Mouse (Mus musculus): Measurements from ENCODE around the gene Prss41.

Gene Prss41

DNA sequence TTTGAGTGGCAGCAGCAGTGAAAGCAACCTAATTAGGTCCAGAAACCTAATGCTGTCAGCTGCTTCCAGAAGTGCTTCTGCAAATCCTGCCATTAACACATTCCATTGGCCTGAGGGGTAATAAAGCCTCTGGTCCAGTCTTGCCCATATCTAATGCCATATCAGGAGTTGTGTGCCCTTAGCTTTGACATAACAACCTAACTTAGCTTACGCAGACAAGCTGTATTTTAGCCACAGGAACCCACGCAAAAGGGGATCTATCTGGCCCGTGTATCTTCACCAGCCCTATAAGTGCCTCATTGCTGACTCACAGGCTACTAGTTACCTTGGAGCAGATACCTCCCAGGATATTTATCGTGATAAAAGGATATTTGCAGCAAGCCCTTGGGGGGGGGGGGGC lies 18.4 kb downstream of the Prss41 start:
- no peak for DNase-seq (ENCODE audit: low spot score)

DNA sequence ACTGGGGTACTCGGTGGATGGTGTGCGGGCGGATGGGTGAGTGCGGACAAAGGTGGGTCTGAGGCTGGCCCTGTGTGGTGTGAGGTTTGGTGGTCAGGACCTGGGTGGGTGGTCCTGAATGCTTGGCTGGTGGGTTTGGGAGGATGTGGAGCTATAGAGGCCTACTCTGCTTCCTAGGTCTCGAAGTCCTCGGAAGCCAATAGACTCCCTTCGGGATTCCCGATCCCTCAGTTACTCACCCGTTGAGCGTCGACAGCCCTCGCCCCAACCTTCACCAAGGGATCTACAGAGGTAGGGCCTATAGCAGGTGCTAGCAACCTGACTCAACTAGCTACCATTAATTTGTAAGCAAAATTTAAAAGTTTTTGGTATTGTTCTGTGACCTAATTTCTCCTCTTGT lies 20.4 kb downstream of the Prss41 start:
- DNase-seq (ENCODE audit: low spot score), result no peak

DNA sequence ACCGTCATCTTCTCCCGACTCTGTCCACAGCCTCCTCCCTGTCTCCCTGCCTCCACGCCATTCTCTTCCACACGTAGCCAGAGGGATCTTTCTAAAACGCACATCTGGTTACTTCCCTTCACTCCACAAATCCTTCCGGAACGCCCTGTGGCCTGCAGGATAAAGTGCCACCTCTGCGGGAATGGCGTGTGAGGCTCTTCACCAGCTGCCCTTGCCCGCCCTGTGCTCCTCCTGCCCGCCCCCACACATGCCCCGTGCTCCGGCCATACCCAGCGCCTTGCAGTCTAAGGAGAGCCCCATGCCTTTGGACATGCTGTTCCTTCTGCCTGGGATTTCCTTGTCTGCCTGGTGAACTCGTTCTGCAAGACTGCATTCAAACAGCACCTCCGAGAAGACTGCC lies 21.0 kb downstream of the Prss41 start:
- no peak for DNase-seq (ENCODE audit: low spot score)

DNA sequence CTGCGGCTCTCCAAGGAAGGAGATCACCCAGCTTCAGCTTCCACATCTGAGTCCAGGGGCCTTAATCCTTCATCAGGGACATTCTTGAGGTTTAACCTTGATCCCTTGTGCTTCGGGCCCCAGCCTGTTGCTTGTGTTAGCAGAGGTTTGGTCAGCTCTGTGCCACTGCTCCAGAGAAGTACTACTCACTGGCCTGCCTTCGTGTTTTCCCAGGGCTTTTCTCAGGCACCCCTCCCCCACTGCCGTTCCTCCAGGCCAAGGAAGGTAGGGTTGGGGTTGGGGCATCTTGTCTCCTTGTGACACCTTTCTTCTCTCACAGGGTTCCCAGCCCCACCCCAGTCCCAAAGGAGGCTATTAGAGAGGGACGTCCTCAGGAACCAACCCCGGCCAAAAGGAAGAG lies 21.9 kb downstream of the Prss41 start:
- no peak for DNase-seq (ENCODE audit: low spot score)

DNA sequence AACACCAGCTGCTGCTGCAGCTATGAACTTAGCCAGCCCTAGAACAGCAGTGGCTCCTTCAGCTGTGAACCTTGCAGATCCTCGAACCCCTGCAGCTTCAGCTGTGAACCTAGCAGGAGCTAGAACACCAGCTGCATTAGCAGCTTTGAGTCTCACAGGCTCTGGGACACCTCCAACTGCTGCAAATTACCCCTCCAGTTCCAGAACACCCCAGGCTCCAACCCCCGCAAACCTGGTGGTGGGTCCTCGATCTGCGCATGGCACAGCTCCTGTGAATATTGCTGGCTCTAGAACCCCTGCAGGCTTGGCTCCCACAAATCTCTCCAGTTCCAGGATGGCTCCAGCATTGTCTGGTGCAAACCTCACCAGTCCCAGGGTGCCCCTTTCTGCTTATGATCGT lies 23.2 kb downstream of the Prss41 start:
- no peak for DNase-seq (ENCODE audit: low spot score)

DNA sequence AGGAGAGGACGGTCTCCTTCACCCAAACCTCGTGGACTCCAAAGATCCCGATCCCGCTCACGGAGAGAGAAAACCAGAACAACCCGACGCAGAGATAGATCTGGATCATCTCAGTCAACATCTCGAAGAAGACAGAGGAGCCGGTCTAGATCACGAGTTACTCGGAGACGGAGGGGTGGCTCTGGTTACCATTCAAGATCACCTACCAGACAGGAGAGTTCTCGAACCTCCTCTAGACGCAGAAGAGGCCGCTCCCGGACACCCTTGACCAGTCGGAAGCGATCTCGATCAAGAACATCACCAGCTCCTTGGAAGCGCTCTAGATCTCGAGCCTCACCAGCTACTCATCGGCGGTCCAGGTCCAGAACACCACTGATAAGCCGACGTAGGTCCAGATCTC lies 24.7 kb downstream of the Prss41 start:
- DNase-seq (ENCODE audit: low spot score), result no peak

DNA sequence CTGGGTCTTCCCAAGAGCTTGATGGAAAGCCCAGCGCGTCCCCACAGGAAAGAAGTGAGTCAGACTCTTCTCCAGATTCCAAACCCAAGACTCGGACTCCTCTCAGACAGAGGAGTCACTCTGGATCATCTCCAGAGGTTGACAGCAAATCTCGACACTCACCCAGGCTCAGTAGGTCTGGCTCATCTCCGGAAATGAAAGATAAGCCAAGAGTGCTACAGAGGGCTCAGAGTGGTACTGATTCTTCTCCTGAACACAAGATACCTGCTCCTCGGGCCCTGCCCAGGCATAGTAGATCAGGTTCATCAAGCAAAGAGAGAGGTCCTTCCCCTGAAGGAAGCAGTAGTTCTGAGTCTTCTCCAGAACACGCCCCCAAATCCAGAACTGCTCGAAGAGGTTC lies 25.4 kb downstream of the Prss41 start:
- no peak for DNase-seq (ENCODE audit: low spot score)

DNA sequence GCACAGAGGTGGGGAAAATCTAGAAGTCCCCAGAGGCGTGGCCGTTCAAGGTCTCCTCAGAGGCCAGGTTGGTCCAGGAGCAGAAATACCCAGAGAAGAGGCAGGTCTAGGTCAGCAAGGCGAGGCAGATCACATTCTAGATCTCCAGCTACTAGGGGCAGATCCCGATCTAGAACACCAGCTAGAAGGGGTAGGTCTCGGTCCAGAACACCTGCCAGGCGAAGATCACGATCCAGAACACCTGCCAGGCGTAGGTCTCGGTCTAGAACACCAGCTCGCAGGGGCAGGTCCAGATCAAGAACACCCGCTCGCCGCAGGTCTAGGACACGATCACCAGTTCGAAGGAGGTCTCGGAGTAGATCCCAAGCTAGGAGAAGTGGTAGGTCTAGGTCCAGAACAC lies 28.3 kb downstream of the Prss41 start:
- DNase-seq (ENCODE audit: low spot score), result no peak

DNA sequence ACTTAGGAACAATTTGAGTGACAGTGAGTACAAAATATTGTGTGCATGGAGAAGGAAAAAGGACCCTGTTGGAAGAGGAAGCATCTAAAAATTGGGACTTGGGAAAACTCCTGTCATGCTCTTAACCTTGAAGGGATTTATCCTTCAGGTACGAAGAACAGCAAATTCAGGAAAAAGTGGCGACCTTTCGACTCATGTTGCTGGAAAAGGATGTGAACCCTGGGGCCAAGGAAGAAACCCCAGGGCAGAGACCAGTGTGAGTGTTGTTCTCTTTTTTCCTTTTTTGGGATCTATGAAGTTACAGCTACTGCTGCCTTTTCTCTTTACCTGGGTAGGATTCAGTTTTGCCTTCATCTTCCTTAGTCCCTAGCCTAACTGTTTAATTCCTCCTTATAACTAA lies 36.1 kb downstream of the Prss41 start:
- DNase-seq (ENCODE audit: low spot score), result no peak

DNA sequence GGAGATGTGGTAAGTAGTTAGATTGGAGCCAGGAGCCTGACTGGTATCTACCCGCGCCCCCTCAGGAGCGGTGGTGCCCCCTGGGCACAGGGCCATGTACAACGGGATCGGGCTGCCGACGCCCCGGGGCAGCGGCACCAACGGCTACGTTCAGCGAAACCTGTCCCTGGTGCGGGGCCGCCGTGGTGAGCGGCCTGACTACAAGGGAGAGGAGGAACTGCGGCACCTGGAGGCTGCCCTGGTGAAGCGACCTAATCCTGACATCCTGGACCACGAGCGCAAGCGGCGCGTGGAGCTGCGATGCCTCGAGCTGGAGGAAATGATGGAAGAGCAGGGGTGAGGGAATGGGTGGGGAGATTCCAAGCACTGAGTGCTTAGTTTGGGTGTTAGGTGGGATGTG lies 37.1 kb downstream of the Prss41 start:
- no peak for DNase-seq (ENCODE audit: low spot score)

DNA sequence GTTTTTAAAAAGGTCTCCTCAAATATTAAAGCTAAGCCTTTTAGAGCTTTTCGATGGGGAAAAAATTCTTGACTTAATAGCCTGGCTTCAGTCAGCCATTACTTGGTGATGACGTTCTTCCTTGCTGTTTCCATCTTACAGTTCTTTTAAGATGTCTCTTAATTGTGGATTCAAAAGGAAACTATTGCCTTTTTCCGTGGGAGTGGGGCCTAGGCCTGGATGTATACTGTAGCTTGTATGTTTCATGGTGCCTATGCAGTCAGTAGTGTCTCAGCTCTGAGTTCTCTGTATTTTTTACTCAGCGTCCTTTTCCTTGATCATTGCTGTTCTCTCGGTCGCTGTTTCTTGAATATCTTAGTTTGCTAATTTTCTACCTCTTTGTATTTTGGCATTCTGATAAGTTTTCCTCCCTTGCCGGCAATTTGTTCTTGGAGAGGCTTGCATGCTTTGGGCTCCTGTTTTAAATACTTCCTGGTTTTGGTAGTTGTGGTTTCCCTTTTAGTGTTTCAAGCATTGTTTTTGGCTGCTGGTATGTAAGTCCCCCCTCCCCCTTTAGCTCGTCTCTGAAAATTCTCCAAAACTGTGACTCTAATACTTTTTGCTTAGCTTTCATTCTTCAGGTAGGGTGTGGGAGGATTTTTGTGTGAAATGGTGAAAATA lies 39.4 kb downstream of the Prss41 start:
- DNase-seq (ENCODE audit: low spot score), result no peak

DNA sequence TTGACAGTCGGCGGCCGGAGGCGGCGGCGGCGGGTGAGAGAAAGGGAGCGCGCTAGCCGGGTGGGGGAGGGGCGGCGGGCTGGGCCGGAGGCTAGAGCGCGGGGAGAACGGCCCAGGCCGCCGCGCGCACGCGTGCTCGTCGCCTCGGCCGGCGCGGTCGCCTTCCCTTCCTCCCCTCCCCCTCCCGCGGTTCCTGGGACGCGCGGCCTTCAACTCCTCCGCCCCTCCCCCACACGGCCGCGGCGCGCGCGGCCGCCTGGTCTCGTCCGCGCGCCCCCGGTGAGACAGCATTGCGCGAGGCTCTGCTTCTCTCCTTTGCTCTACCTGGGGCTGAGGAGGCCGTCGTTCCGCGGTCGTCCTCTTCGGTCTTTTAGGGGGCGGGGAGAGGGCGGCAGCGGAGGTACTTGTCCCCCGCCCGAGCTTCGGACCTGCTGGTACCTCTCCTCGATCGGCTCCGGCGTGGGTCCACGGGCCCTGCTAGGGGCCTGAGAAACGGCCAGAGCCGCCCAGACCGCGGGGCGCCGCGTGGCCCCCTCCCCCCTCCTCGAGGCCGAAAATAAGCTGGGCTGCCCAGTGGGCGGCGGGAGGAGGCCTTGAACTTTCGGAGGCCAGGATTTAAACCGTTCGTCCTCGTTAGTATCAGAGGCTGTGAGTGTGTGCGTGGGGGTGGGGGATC lies 40.5 kb downstream of the Prss41 start:
- DNase-seq (ENCODE audit: low spot score), result peak; percentile 91

DNA sequence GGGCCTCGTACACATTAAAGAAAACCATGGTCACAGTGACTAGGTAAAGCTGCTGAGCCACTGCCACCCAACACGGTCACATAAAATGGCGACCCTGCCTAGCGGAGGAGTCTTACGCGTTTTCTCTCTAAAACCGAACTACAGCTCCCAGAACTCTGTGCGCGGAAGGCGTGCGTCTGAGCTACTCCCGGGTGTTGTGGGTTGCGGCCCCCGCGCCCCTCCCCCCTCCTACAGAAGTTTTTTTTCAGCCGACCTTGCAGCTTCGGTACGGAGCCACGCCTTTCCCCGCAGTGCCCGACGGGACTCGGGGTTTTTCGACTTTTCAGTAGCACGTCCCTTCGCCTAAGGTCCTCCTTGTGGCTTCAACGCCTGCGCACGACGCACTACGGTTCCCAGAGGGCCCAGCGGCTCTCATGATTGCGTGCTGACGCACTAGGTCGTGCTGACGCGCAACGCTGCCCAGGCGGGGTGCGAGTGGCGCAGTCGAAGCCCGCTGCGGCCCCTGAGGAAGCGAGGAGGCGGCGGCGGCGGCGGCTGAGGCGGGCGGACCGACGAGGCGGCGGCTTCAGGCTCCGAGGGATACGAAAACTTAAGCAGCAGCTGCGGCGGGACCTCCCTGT lies 41.1 kb downstream of the Prss41 start:
- peak; percentile 99 for DNase-seq (ENCODE audit: low spot score)

DNA sequence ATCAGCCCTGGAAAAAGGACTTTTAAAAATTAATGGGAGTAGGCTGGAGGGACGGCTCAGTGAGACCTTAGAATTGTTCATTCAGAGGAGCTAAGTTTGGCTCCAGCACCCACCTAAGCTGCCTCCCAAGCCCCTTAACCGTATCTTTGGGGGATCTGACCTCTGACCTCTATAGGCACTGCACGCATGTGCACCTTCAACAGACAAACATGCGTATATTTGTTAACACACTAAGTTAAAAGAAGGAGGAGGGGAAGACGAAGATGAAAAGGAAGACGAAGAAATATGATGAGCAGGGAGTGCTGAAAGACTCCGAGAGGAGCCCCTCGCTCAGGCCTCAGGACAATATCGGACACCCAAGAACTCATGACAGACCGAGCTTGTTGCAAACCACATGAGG lies 42.3 kb downstream of the Prss41 start:
- no peak for DNase-seq (ENCODE audit: low spot score)

DNA sequence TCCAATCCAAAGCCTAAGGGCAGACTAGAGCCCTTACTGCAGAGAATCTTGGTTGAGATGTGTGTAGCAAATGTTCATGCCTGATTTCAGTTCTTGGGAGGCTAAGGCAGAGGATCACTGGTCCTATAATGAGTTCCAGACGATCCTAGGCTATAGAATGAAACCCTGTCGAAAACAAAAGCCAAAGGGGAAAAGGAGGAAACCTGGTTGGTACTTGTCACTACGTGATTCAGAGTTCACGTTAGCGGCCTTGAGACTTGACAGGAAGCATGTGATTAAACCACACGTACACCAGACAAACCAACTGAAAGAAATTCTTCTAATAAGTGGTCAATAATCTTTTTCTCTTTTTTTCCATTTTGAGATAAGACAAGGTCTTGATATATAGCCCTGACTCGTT lies 46.7 kb downstream of the Prss41 start:
- no peak for DNase-seq (ENCODE audit: low spot score)

DNA sequence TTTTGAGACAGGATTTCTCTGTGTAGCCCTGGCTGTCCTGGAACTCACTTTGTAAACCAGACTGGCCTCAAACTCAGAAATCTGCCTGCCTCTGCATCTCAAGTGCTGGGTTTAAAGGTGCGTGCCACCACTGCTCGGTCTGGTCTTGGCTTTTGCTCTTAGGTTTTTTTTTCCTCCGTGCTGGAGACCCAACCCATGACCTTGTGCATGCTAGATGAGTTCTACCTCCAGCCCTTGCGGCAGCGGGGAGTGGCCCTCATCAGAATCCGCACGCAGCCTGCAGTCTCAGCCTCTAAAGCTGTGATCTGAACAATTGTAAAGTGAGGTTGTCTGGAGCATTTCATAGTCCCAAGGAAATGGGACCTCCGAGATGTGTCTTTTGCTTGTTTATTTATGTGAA lies 48.6 kb downstream of the Prss41 start:
- DNase-seq (ENCODE audit: low spot score), result no peak

DNA sequence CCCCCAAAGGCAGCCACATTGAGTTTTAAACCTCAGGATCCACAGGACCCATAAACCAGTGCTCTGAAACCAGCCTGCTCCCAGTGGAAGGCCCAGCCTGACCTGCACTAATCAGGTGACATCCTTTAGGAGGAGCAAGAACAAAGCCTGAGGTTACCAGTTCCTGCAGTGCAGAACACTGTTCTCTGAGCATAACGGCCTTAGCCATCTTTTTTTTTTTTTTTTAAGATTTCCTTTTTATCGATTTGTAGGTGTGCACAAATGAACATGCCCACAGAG lies 53.0 kb downstream of the Prss41 start:
- no peak for DNase-seq (ENCODE audit: low spot score)

DNA sequence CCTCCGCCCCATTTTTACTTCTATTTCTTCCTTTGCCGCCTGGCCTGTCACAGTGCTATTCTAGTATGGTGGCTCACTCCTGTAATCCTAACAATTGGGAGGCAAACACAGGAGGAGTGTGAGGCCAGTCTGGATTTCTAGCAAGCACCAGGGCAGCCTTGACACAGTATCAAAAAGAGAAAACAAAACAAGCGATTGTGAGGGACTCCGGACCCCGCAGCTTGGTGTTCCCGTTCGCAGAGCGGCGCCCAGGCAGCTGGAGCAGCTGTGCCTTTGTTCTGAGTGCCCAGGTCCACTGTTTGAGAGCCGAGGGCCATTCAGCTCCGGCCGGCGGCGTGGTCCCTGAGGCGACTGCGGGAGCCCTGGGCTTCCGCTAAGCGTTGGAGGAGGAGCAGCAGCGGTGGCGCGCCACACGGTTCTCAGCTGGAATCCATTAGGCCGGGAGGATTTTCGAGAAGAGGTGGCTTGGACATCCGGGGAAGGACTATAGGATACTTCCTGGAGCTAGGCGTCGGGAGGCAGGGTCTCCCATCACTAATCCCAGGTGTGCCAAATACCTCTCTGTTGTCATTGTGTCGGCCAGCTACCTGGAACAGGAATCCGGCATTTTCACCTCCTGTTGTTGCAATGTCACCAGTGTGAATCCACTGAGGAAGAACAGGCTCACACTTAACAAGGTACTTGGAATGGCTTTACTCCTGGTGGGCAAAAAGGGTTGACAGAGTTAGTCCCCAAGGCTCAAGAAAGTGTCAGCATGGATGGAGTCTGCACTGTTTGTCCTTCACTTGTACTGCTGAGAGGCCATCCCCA lies 53.5 kb downstream of the Prss41 start, which contains the start of gene Srrm2:
Srrm2 (plus strand) TSS at position 264 of the 810 bp plus-strand sequence.
- peak; percentile 58 for DNase-seq (ENCODE audit: low spot score)

DNA sequence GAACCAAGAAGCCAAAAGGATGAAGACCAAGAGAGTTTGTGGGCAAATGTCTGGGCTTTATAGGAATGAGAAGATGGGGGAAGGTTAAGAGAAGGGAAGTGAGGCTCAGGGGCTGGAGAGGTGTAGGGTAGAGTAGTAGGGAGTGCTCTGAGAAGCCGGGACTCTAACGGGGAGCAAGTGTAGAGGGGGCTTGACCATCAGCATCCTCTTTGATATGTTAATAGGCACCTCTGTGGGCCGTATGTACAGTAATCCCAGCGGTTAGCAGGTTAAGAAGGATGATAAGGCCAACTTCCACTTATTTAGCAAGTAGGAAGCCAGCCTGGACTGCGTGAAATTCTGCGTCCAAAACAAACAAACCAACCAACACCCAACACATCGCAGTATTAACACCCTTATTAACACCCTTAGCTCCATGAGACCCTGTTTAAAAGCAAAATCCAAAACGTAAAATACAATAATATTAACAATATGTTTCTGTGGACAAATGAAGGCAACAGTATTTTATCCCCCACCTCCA lies 54.2 kb downstream of the Prss41 start:
- DNase-seq (ENCODE audit: low spot score), result no peak

DNA sequence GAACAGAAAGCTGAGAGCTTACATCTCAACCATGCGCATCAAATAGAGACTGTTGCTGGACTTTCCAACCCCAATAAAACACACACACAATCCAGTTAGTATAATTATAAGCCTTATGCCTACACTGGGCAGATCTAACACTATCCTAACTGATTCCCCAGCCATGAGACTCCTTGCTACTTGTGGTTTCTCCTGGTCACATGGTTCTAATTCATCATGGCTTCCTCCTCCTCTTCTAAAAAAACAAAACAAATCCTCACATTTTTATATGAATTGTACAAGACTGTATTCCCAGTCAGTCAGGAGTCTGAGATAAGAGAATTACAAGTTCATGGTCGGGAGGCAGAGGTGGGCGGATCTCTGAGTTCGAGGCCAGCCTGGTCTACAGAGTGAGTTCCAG lies 55.0 kb downstream of the Prss41 start:
- no peak for DNase-seq (ENCODE audit: low spot score)

Data from yolk sac, embryonic 10.5 days (tissue).